Mouse (Mus musculus) CH12F3 (cell line): Measurements from ENCODE around the gene Mgrn1.

ENCODE experiments used
- in situ Hi-C: fragments of 300-500 bp; cut with MboI; formaldehyde crosslinking; loops from 2 replicates; pipeline ENCODE4 v1.14.3; 2020; ENCODE audit warnings: low sequenced_read_pairs

The Mgrn1 gene

DNA sequence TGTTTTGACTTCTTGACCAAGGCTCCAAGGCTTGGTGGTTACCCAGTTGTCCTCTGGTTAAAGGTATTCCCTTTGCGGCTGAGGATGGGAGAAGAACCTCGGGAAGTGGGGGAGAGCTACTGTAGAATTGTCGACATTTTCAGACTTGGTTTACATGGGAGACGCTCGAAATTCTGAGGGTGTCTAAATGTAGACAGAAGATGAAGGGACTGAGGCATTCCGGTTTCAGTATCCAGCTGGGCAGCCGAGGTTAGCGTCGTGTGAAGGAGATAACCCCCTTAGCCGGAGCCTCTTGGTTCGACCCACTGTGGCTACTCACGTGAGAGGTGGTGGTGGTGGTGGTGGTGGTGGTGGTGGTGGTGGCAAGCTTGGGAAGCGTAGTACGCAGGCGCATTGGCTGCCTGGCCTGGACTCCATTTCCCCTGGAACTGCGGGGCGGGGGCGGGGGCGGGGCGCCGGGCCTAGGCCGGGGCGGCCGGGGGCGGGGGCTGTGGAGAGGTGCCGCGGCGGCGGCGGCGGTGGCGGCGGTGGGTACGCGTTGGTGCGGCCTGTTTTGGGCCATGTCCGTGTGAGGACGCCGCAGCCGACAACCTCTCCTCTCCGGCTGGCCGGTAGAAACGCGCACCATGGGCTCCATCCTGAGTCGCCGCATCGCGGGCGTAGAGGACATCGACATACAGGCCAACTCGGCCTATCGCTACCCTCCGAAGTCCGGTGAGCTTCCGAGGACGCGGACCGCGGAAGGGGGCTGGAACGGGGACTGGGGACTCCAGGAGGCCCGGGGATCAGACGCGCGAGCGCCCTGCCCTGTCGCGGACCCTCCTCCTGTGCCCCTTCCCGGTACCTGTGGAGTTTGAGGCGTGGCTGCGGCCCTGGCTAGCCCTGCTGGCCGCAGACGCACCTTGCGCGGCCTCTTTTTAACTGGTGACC is at the start of gene Mgrn1:
Gene Mgrn1 (plus strand): TSS at position 490 of the 930 bp plus-strand sequence.
- in situ Hi-C loops: no loop called here

DNA sequence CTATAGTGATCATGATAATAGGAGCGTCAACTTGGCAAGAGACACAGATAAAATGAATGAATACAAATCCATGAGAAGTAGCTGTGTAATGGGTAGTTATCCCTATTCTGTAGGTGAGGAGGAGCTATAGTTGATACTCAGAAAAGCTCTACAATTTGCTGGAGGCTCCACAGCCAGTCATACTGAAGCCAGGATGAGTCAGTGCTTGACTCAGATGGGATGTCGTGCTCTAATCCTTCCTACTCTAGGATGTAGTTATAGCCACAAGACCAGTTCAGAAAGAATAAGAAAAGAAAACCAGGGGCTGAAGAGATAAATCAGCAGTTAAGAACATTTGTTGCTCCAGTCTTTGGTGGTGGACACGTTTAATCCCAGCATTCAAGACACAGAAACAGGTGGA is 48.4 kb upstream of the Mgrn1 start:
- in situ Hi-C loops: no loop called here

DNA sequence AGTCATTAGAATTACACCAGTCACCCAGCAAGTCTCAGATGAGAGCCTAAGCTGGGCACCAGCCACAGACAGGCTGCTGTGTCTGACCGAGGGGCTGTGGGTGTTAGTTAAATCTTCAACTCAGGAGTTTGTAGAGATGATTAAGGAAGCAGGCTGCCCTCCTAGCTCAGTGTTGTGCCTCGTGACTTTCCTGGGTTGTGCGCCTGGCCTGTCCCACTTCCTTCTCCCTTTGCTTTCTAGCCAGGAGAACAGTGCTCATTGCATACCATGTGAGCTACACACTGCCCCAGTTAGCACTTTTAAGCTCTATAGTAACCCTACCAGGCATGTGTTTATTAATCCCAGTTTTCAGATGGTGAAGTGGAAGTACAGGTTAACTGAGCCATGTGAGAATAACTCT is 46.5 kb upstream of the Mgrn1 start:
- in situ Hi-C loops: no loop called here

DNA sequence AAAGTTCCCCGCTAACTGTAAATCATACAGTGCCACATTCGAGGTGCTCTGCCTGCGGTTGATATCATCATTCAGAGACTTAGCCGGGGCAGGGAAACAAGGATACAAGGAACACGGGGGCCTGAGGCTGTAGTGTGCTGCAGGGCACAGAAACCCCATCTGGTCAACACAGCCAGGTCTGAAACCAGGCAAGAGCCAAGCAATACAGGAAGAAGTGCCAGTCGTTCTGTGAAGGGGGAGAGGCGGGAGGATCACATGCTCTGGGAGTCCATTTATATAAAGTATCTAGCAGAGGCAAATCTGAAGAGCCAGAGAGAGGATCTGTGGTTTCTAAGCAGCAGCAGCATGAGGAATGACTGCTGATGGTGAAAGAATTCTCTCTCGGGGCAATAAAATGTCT is 45.8 kb upstream of the Mgrn1 start:
- in situ Hi-C loops: no loop called here

DNA sequence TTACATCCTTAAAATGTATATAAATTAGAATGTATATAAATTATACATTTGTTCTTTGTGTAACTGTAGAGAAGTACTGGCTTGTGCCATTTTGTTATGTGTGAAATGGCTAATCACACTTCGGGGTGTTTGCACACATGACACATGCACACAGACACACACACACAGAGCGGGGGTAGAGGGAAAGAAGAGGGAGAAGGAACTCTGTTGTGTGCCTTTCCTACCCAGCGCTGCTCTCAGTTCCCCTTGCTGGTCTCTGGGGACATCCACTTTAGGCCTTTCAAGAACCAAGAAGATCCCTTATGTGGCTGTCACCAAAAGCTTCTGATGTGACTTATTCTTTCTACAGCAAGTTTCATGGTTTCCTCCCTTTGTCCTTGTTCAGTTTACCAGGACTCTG is 39.0 kb upstream of the Mgrn1 start:
- in situ Hi-C loops: no loop called here

DNA sequence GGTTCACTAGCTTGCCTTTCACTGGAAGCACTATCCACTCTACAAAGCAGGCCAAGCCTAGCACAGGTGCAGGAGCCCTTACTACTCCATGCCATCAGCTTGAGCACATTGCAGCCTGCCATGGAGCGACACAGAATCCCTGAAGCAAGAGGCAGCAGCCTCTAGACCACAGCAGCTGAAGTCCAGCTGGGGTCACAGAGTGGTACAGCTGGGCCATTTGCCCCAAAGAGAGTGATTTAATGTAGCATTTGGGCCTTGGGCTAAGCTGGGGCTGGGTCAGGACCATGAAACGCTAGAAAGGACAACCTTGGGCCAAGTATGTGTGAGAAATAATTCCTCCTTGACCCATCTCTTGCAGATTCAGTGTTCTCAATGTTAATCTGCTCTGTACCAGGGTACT is 38.0 kb upstream of the Mgrn1 start:
- in situ Hi-C loops: no loop called here

DNA sequence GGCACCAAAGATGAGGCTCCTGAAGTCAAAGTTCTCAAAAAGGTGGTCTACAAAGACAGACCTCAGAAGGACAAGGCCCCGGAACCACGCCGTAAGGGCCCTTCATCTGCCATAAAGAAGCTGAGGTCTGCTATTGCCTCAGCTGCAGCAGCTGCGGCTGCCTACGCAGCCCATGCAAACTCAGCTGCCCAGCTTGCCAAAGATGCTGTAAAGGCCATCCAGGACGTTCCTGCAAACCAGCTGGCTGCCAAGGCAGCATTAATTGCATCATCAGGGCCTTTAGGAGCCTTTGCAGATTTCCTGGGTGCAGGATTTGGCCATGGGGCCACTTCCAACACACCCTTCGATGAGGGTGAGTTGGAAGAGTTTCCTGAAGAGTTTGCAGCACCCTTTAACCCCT is 35.7 kb upstream of the Mgrn1 start:
- in situ Hi-C loops: loop anchor here (10.0 kb wide), 1 partner anchor 156 kb away; no protein-coding TSS in a partner anchor

DNA sequence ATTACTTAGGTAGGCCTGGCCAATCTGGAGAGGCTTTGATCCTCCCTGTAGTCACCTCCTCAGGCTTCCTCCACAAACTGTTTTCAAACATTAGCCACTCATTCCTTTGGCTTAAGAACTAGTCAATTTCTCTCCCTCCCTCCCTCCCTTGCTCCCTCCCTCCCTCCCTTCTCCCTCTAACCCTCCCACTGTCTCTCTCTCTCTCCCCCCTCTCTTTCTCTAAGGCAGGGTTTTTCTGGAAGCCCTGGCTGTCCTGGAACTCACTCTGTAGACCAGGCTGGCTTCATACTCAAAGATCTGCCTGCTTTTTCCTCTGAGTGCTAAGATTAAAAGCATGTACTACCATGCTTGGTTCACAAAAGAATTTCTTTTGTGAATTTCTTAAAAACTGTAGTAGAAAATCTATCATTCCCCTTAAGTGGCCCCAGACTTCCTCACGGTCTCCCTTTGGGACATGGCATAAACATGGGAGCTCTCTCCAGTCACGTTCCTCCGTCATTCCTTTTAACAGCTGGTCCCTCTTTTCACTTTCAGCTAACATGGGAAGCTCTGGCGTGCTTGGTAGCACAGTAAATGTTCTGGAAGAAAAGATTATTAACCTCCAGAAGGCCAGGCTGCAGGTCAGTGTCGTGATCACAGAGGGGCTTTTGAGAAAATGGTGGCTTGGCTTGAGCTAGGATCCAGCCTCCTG is 35.0 kb upstream of the Mgrn1 start:
- in situ Hi-C loops: loop anchor here (10.0 kb wide), 1 partner anchor 156 kb away; no protein-coding TSS in a partner anchor

DNA sequence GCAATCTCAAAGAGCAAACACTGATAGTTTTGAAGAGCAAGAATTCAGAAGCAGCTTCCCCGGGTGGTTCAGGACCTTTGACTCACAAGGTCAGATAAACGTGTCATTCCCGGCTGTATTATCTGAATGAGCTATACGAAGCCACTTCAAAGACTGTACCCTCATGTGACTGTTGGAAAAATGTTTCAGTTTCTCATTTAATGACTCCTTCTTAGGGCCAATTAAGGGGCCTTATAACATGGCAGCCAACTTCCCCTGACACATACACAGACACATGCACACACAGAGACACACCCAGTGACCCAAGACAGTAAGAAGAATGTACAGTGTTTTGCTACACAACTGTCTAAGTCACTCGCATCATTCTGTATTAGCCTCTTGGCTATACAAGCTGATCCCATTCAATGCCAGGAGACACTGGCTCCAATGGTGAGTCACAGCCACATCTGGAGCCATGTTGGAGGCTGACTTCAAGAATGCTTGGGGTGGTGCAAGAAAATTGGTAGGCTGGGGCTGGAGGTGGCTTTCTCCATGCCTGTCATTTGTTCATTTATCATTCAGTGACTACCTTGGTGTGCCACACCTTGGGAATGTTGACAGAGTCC is 30.9 kb upstream of the Mgrn1 start:
- in situ Hi-C loops: loop anchor here (10.0 kb wide), 1 partner anchor 160 kb away; no protein-coding TSS in a partner anchor

DNA sequence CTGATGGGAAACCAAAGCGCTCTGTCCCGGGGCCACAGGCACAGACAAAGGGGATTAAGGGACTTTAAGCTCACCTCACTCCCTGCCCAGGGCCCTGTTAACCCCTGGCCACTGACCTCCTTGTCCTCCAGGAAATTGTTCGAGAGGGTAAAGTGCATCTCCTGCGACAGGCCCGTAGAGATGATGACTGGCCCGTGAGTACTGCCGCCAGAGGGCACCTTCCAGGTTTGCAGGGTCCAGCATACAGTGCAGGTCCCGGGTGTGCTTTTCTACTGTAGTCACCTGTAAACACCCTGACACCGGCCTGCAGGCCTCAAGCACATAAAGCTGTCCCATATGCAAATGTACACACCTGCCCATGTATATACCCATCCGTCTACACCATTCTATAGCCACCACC is 24.7 kb upstream of the Mgrn1 start:
- in situ Hi-C loops: no loop called here

DNA sequence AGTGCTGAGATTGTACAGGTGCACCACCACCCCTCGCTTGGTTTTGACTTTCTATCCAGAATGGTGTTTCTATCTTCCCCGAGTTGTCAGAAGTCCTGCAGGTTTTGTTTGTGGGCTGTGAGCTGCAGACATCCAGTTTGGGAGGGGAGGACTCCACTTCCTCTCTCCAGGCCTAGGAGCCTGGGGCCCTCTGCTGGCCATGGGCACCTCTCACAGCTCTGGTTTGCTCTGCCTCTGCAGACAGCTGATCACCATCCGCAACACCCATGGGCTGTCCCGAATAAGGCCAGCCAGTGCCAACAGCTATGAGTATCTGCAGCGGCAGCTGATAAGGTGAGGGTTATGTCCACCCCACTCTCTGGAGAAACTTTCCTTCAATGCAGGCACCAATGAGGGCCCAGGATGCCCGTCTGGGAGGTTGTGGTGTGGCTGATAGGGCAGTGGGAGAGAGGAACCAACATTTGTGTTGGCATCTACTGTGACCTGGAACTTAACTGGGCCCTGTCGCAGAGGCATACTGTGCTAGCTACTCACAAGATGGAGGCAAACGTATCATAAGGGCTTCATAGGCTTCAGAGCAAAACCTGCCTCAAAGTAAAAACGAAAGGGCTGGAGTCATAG is 23.1 kb upstream of the Mgrn1 start:
- in situ Hi-C loops: no loop called here

DNA sequence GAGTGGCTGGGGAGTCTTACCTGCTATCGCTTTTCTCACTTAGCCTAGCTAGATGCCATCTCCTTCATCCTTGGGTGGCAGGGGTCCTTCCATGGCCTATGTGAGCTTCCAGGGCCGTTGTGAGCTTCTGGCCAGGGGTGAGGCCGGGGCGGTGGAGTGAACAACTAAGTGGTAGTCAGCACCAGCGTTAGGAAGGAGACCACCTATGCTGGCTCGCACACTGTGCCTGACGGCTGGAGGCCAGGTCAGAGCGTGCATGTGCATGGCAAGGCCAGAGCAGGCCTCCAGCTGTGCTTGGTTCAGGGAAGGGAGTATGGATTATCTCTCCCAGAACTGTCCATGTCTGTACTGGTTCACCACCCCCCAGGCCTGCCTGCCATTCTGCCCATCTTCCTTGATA is 22.3 kb upstream of the Mgrn1 start:
- in situ Hi-C loops: no loop called here

DNA sequence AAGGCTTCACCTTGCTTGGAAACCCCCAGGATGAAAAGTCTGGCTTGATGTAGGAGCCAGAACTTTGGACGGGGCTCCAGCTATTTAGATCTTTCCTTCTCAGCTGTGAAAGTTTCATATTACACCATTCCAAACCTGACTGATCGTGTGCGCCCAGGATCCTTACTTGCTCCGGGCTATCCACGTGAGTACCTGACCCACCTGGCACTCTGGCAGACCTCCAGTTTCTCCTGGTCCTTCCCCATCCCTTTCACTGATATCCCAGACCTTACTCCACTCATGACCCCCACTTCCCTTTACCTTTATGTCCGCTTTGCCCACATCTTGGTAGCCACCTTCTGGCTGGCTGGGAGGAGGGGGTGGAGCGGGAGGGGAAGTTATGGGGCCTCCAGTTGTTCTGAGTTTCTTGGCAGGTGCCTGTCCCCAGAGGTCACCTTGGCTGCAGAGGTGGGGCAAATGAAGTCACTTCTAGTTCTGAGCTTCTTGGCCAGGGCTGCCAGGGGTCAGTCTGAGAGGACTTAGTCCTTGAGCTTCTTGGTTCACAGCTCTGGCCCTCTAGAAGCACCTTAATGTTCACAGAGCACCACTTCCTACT is 19.9 kb upstream of the Mgrn1 start:
- in situ Hi-C loops: no loop called here

DNA sequence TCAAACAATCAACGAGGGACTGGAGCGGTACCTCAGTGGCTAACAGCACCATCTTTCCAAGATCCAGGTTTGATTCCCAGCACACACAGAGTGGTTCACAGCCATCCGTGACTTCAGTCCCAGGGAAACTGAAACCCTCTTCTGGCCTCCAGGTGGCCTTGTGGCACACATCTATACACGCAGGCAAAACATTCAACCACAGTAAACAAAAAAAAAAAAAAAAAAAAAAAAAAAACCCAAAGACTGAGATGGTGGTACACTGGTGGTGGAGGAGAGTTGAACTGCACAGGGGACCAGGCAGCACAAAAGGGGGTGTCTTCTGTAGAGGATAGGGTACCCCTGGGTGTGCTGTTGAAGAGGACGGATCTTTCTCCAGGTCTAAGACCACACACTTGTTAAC is 15.6 kb upstream of the Mgrn1 start:
- in situ Hi-C loops: no loop called here

DNA sequence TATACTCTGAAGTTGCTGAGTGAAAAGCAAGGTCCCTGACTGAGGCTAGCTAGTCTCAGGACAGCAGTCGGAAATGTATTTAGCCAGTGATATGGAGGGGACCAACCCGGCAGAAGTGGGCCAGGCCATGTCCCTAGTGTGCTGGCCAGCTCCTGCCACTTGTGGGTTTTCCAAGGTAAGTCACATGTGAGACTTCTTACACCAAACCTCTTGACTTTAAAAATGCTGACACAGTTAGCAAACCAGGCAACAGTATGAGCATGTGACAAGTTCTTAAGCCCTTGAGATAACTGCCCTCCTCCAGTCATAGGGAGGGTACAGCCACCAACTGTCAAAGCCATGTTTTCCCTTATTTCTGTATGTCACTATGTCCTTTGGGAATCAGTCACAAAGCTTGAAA is 14.1 kb upstream of the Mgrn1 start:
- in situ Hi-C loops: no loop called here

DNA sequence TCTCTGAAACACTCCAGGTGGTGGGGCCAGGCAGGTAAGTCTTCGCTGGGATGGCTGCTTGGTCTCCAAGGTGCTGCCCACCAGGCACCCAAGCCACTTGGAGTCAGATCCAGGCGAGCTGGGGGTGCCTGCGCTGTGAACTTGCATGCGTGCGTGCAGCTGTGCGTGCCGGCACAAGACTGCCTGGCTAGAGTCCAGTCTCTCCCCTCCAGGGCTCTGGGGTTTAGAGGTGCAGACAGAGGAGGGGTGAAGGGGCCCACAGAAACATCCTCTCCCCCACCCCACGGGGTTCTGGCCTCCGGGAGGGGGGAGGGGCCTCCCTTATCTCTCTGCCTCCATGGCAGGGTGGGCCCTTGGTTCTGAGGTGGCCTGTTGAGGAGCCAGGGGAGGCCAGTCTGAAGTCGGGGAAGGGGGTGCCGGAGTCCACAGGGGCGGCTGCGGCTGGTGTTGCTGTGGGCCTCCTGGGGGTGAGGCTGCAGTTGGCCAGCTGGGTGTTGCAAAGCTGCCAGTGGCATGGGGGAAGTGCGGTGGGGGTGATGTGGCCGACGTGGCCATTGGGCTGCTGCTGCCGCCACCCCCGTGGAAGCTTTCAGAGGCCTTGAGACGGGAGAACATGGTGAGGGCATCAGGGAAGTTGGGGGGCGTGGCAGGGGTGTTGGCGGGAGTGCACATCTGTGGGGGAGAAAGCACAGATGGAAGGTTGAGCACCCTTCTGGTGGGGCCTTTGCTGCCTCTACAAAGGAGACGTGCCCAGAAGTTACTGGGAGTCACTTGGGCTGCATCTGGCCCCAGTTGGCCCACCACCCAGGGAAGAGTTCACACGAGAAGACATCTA is 10.6 kb upstream of the Mgrn1 start:
- in situ Hi-C loops: no loop called here

DNA sequence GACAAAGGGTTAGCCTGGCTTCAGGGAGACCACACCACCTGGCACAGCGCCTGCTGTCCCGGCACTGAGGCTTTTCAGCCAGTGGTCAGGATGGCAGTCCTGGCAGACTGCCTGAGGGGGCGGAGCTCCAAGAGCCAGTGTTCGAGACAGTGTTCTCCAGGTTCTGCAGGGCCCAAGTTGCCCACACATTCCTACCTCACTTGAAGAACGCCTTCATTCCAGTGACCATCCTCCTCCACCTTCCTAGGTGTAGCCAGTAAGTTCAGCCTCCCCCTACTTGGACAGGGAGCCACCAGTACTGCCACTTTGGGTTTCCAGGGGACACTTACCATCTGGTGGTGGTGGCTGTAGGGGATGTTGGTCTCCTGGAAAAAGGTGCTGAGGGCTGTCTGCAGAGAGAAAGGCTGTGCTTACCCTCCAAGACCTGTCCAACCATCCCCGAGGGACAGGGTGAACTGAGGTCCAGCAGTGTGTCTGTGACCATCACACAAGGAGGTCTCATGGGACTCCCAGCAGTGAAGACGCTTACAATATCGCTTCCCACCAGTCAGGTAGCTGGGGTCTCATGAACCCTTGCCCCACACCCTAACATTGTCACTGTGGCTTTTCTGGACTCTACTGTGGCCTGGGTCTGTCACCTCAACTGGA is 9.9 kb upstream of the Mgrn1 start:
- in situ Hi-C loops: no loop called here

DNA sequence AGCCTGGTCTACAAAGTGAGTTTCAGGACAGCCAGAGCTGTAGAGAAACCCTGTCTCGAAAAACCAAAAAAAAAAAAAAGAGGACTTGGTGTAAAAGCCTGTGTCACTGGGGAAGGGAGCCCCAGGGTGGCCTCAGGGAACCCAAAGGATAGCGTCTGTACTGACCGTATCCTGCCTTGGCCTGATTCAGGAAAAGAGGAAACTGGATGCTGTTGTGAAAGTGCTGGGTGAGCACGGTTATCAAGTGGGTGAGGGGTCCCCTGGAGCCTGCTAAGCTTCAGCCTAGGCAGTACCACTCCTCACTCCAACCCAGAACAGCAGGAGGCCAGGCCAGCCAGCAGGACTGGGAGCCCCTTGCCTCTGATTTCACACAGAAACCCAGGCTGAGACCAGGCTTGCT is 8.9 kb upstream of the Mgrn1 start:
- in situ Hi-C loops: no loop called here

DNA sequence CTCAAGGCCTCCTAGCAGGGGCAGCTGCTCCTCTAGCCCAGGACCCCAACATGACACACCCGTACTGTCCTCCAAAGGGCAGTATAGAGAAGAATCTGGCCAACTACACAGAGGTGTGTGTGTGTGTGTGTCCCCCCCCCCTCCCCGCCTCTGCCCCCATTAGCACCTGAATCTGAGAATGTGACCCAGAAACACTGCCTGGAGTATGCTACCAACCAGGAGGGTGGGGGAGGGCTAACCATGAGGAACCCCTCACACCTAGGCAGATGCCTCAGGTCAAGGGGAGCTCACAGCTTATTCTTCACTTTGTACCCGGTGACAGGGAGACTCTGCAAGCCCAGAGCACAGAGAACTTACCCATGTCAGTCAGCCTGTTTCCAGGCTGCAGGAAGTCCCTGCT is 8.3 kb upstream of the Mgrn1 start:
- in situ Hi-C loops: no loop called here
